Mouse (Mus musculus) liver, embryonic 12.5 days (tissue): ENCODE measurements at regions not wholly inside any gene's neighbourhood (a gene's known extent, or its start where the extent isn't known, plus 50 kb on each side); places are given as distances from the start of the nearest gene placed in this dataset.

Experiments used
- ATAC-seq: fragments of 200-750 bp; cut with Nextera tagmentation; 2 replicates; pipeline ENCODE4 v1.8.0; 2017; ENCODE audit warnings: moderate number of reproducible peaks, mild to moderate bottlenecking, moderate library complexity
- H3K27ac ChIP-seq: fragments of 300-500 bp; sonication (generic); 2 replicates; pipeline ENCODE4 v1.5.1; 2016; ENCODE audit warnings: mild to moderate bottlenecking
- H3K27me3 ChIP-seq: fragments of 300-500 bp; sonication (generic); replicated peaks from 2 replicates; pipeline ENCODE4 v1.6.1; 2016; ENCODE audit warnings: mild to moderate bottlenecking, moderate library complexity
- H3K36me3 ChIP-seq: fragments of 300-500 bp; sonication (generic); 2 replicates; pipeline ENCODE4 v1.6.1; 2016; ENCODE audit warnings: mild to moderate bottlenecking, moderate library complexity
- H3K4me1 ChIP-seq: fragments of 300-500 bp; sonication (generic); 2 replicates; pipeline ENCODE4 v1.6.1; 2016
- H3K4me2 ChIP-seq: fragments of 300-500 bp; sonication (generic); 2 replicates; pipeline ENCODE4 v1.6.1; 2016; ENCODE audit warnings: mild to moderate bottlenecking, moderate library complexity
- H3K4me3 ChIP-seq: fragments of 300-500 bp; sonication (generic); 2 replicates; pipeline ENCODE4 v1.5.1; 2016; ENCODE audit warnings: mild to moderate bottlenecking, moderate library complexity
- H3K9ac ChIP-seq: fragments of 300-500 bp; sonication (generic); 2 replicates; pipeline ENCODE4 v1.6.1; 2016; ENCODE audit warnings: mild to moderate bottlenecking, moderate library complexity
- H3K9me3 ChIP-seq: fragments of 300-500 bp; sonication (generic); replicated peaks from 2 replicates; pipeline ENCODE4 v1.6.1; 2016; ENCODE audit warnings: mild to moderate bottlenecking, moderate library complexity
- WGBS: fragments of 180-500 bp; shearing (Covaris S2); methylation state at CpG from one replicate; pipeline ENCODE4 v1.1.7; 2016; ENCODE audit not compliant: insufficient replicate concordance; 5-methylcytosine and 5-hydroxymethylcytosine counted together

- WGBS: 65% methylated on average over 3 of the region's 3 CpGs
- H3K9ac ChIP-seq: peak overlapping the region; percentile 29; the same call in 1 of the 2 replicates
- H3K4me3 ChIP-seq: no peak overlapping the region
- H3K27me3 ChIP-seq: no peaks in the 10 kb centered on the region
- H3K36me3 ChIP-seq: no peaks in the 10 kb centered on the region
- peak overlapping the region; percentile 89 for H3K27ac ChIP-seq
- H3K4me1 ChIP-seq: peaks cover 36% of the 10 kb centered on the region
- ATAC-seq: peak; percentile 47; the same call in 1 of the 2 replicates
- peaks cover 5% of the 10 kb centered on the region for H3K9me3 ChIP-seq
- H3K4me2 ChIP-seq: peak overlapping the region; percentile 38
These were observed 234.9 kb upstream of the Klf3 start for GRCm38 (mm10) chr5:64568294-64568693.

- H3K27ac ChIP-seq: 0 out of 2 replicates have a peak overlapping the region, but pooled peaks have one; percentile 25
- no peak for ATAC-seq
- no peak overlapping the region for H3K4me3 ChIP-seq
- no peak overlapping the region for H3K4me2 ChIP-seq
- no peak overlapping the region for H3K9ac ChIP-seq
- WGBS: 75% methylated on average over 10 of the region's 10 CpGs
- peaks cover 29% of the 10 kb centered on the region for H3K4me1 ChIP-seq
- H3K36me3 ChIP-seq: no peaks in the 10 kb centered on the region
- H3K27me3 ChIP-seq: no peaks in the 10 kb centered on the region
- H3K9me3 ChIP-seq: no peaks in the 10 kb centered on the region
These were observed 228.8 kb upstream of the Klf3 start for GRCm38 (mm10) chr5:64574386-64574785.

GRCm38 (mm10) chr5:64575896-64576295, 227.3 kb upstream of the Klf3 start:
- Histone ChIP-seq H3K9ac (no peak overlapping the region), H3K4me2 (no peak overlapping the region), H3K36me3 (no peaks in the 10 kb centered on the region), H3K9me3 (no peaks in the 10 kb centered on the region), H3K4me1 (peaks cover 42% of the 10 kb centered on the region), H3K4me3 (no peak overlapping the region), H3K27me3 (no peaks in the 10 kb centered on the region), H3K27ac (no peak overlapping the region)
- WGBS: 78% methylated on average over 6 of the region's 6 CpGs
- no peak for ATAC-seq

GRCm38 (mm10) chr5:64576426-64577262, 226.5 kb upstream of the Klf3 start:
- H3K9ac ChIP-seq: no peak overlapping the region
- ATAC-seq: no peak
- no peaks in the 10 kb centered on the region for H3K9me3 ChIP-seq
- no peaks in the 10 kb centered on the region for H3K27me3 ChIP-seq
- peaks cover 49% of the 10 kb centered on the region for H3K4me1 ChIP-seq
- WGBS: 78% methylated on average over 19 of the region's 19 CpGs
- H3K36me3 ChIP-seq: no peaks in the 10 kb centered on the region
- no peak overlapping the region for H3K4me3 ChIP-seq
- H3K27ac ChIP-seq: peak overlapping the region; percentile 54; the same call in 1 of the 2 replicates
- H3K4me2 ChIP-seq: peak overlapping the region; percentile 1; the same call in 1 of the 2 replicates

- peaks cover 55% of the 10 kb centered on the region for H3K4me1 ChIP-seq
- no peaks in the 10 kb centered on the region for H3K27me3 ChIP-seq
- peak overlapping the region; percentile 1; the same call in 1 of the 2 replicates for H3K4me2 ChIP-seq
- H3K36me3 ChIP-seq: no peaks in the 10 kb centered on the region
- H3K9me3 ChIP-seq: no peaks in the 10 kb centered on the region
- peak overlapping the region; percentile 54; the same call in 1 of the 2 replicates for H3K27ac ChIP-seq
- no peak overlapping the region for H3K4me3 ChIP-seq
- H3K9ac ChIP-seq: no peak overlapping the region
- WGBS: 14% methylated on average over 7 of the region's 7 CpGs
- peak; percentile 47; the same call in 1 of the 2 replicates for ATAC-seq
These were observed 225.8 kb upstream of the Klf3 start for GRCm38 (mm10) chr5:64577424-64577823.

GRCm38 (mm10) chr5:64578536-64578935, 224.7 kb upstream of the Klf3 start:
- Histone ChIP-seq H3K27me3 (no peaks in the 10 kb centered on the region), H3K4me2 (no peak overlapping the region), H3K4me1 (peaks cover 55% of the 10 kb centered on the region), H3K27ac (peak overlapping the region; percentile 83), H3K4me3 (no peak overlapping the region), H3K9ac (no peak overlapping the region), H3K36me3 (no peaks in the 10 kb centered on the region), H3K9me3 (no peaks in the 10 kb centered on the region)
- WGBS: 90% methylated on average over 6 of the region's 6 CpGs
- no peak for ATAC-seq

- peaks cover 55% of the 10 kb centered on the region for H3K4me1 ChIP-seq
- WGBS: 68% methylated on average over 5 of the region's 5 CpGs
- no peaks in the 10 kb centered on the region for H3K36me3 ChIP-seq
- ATAC-seq: no peak
- H3K4me2 ChIP-seq: no peak overlapping the region
- no peaks in the 10 kb centered on the region for H3K27me3 ChIP-seq
- H3K9me3 ChIP-seq: no peaks in the 10 kb centered on the region
- peak overlapping the region; percentile 83 for H3K27ac ChIP-seq
- H3K4me3 ChIP-seq: no peak overlapping the region
- no peak overlapping the region for H3K9ac ChIP-seq
These were observed 224.1 kb upstream of the Klf3 start for GRCm38 (mm10) chr5:64579086-64579485.

- H3K27me3 ChIP-seq: no peaks in the 10 kb centered on the region
- H3K36me3 ChIP-seq: no peaks in the 10 kb centered on the region
- WGBS: 21% methylated on average over 14 of the region's 14 CpGs
- peak overlapping the region; percentile 83 for H3K27ac ChIP-seq
- H3K4me2 ChIP-seq: peak overlapping the region; percentile 62
- no peaks in the 10 kb centered on the region for H3K9me3 ChIP-seq
- peak overlapping the region; percentile 30 for H3K4me3 ChIP-seq
- peak overlapping the region; percentile 58 for H3K9ac ChIP-seq
- H3K4me1 ChIP-seq: peaks cover 60% of the 10 kb centered on the region
- peak; percentile 83 for ATAC-seq
These were observed 223.5 kb upstream of the Klf3 start for GRCm38 (mm10) chr5:64579494-64580339.

GRCm38 (mm10) chr5:64580340-64580723, 222.9 kb upstream of the Klf3 start:
- 49% methylated on average over 3 of the region's 3 CpGs for WGBS
- Histone ChIP-seq H3K4me3 (peak overlapping the region; percentile 30), H3K27me3 (no peaks in the 10 kb centered on the region), H3K27ac (peak overlapping the region; percentile 83), H3K4me1 (peaks cover 66% of the 10 kb centered on the region), H3K9me3 (no peaks in the 10 kb centered on the region), H3K9ac (peak overlapping the region; percentile 58), H3K36me3 (no peaks in the 10 kb centered on the region), H3K4me2 (peak overlapping the region; percentile 62)
- no peak for ATAC-seq

GRCm38 (mm10) chr5:64580786-64581445, 222.3 kb upstream of the Klf3 start:
- H3K4me3 ChIP-seq: no peak overlapping the region
- H3K36me3 ChIP-seq: no peaks in the 10 kb centered on the region
- no peaks in the 10 kb centered on the region for H3K27me3 ChIP-seq
- H3K9ac ChIP-seq: peak overlapping the region; percentile 35; the same call in 1 of the 2 replicates
- peak overlapping the region; percentile 83 for H3K27ac ChIP-seq
- 46% methylated on average over 6 of the region's 6 CpGs for WGBS
- peaks cover 72% of the 10 kb centered on the region for H3K4me1 ChIP-seq
- ATAC-seq: peak; percentile 60
- peak overlapping the region; percentile 26 for H3K4me2 ChIP-seq
- no peaks in the 10 kb centered on the region for H3K9me3 ChIP-seq

GRCm38 (mm10) chr5:64581461-64581860, 221.7 kb upstream of the Klf3 start:
- H3K9ac ChIP-seq: no peak overlapping the region
- no peaks in the 10 kb centered on the region for H3K27me3 ChIP-seq
- no peaks in the 10 kb centered on the region for H3K9me3 ChIP-seq
- H3K4me1 ChIP-seq: peaks cover 78% of the 10 kb centered on the region
- peak overlapping the region; percentile 83 for H3K27ac ChIP-seq
- H3K4me3 ChIP-seq: no peak overlapping the region
- H3K36me3 ChIP-seq: no peaks in the 10 kb centered on the region
- 67% methylated on average over 8 of the region's 8 CpGs for WGBS
- H3K4me2 ChIP-seq: peak overlapping the region; percentile 26; the same call in 1 of the 2 replicates
- no peak for ATAC-seq
